Mouse (Mus musculus) heart, adult 9 months (tissue): ENCODE measurements around the gene Txndc15.
"Not testable (repeated sequence)": the region's sequence is repeated elsewhere in the genome, so short reads cannot be mapped to it uniquely, and the experiment has no call there.

ENCODE experiments used
- DNase-seq, 2 experiments: peaks; one replicate each; pipeline ENCODE4 v3.0.0; 2022; ENCODE audit warnings: low spot score in 2 of 2

The Txndc15 gene

DNA sequence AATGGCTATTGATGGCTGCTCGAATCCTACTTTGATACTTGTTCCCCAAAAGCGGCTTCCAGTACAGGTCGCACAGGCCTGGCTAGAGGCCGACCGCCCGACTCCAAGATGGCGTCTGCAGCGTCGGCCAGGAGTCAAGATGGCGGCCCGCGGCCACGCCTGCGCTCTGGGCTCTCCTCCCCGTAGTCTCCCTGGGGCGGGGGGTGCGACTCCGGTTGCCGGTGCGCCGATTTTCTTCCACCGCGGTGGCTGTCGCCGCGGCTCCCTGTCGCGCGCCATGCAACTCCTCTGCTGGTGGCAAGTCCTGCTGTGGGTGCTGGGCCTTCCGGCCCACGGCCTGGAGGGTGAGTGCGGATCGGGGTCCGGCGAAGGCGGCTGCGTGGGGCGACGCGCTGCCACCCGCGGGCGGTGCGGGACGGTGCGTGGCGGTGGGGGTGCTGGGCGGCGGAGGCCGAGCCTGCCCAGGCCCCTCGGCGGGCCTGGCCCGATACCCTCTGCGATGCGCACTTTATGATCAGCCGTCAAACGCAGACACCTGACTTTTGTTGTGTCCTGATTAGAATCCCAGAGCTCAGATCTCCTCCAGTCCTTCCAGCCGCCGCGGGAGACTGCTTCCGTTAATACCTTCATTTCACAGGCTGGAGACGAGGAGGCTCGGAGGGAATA is at the start of gene Txndc15:
Gene Txndc15, plus strand, starts transcription at position 150 of the 666 bp plus-strand sequence.
- DNase-seq = peak; percentile 82 to 88

DNA sequence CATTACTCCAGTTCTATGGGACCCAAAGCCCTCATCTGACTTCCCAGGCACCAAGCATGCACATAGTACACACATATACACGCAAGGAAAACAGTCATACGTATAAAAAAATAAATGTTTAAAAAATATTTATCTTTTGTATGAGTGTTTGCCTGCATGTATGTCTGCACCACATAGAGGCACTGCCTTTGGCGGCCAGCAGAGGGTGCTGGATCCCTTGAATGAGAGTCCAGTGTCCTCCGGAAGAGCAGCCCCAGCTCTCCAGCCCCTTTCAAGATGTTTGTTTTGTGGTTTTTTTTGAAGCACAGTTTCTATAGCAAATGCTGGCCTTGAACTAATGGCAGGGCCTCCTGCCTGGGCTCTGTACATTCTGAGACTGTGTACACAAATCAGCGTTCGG is 45.9 kb upstream of the Txndc15 start:
- no peak for DNase-seq

GRCm38 (mm10) chr13:55672711-55673110 is 41.7 kb upstream of the Txndc15 start:
- no peak for DNase-seq

GRCm38 (mm10) chr13:55677364-55677763 is 37.1 kb upstream of the Txndc15 start:
- no peak for DNase-seq

- DNase-seq = no peak
These were observed 32.2 kb upstream of the Txndc15 start for GRCm38 (mm10) chr13:55682201-55682600.

DNA sequence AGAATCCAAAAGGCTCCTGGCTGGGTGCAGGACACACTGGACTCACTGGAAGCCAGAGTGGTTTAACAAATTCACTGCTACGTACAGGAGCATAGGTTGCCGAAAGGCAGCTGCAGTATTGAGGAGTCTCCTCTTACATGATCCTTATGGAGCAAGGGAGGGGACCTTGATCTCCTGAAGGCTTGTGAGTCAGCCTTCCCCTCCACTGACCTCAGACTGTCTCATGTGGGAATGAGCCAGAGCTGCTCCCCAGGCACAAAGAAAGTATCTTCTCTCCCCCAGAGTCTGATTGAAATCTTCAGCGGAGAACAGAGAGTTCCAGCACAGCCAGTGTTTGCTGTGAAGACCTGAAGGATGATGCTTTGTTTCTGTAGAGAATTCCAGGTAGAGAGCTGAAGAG is 30.9 kb upstream of the Txndc15 start:
- DNase-seq = no peak

DNA sequence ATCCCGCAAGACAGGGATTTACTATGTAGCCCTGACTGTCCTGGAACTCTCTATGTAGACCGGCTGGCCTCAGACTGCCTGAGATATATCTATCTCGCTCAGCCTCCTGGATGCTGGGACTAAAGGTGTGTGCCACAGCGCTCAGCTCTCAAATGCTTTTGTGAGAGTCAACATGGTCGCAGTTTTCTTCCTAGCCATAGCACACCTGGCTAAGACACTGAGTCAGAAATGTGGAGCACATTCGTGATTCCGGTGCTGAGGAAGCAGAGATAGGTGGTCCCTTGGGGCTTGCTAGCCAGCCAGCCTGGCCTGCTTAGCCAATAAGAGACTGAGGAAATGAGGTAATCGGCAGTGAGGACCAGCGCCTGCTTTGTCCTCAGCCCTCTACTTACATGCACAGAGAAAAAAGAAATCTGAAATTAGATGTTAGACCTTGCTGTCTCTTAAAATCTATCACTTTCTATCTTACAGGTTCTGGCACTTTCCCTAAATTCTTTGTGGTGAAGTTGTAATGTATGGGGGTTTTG is 28.3 kb upstream of the Txndc15 start:
- no peak for DNase-seq

DNA sequence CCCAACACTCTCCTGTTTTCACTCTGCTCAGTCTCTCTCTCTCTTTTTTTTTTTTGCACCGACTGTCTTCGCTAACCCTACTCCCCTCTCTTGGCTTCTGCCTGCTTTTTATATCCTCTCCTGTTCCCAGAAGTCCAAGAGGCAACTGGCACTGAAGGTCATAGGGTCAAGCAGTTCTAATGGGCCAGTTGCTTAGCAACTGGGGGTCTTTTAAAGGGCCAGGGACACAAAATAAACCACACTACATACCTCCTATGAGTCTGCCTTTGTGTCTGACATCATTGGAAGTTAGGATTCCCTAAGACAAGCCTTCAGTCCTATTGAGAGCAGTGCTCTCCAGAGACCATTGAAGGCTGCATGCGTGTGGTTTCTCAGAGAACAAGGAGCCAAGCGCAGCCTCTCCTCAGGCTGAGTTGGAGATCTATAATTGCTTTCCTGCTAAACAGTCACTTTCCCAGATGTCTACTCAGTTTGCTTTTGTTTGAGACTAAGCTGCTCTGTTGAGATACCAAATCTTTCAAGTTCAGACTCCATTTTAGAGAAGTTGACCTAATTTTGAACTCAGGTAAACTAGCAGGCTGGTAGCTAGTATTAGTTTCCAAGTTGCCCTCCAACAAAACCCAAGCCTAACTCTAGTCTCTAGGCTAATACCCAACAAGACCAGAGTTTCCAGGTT is 26.4 kb upstream of the Txndc15 start:
- no peak for DNase-seq

DNA sequence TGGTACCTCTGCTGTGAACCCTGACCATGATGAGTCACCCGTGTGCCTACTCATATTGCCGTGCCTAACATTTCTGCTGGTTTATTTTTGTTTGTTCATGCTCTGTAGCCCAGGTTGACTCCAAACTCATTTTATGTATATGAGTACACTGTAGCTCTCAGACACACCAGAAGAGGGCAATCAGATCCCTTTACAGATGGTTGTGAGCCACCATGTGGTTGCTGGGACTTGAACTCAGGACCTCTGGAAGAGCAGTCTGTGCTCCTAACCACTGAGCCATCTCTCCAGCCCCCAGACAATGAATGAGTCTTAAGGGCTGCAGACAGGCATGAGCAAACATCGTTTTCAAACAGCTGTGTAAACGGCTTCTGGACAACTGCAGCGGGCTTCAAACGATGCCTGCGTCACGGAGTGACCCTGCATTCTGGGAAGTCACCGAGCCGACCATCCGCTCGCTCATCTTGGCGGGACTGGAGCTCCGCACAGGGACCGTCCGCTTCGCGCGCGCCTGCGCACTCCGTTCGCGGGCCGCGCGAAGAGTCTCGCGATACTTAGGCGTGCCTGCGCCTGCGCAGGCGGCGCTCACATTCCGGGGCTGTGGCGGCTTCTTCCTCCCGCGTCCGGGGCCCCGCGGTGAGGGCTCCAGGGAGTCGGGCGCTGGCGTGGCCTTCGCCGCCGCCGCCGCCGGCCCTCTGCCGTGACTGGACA is 21.8 kb upstream of the Txndc15 start, which contains the start of gene B230219D22Rik:
Gene B230219D22Rik, plus strand, starts transcription at position 590 of the 708 bp plus-strand sequence.
- peak; percentile 91 to 92 for DNase-seq

DNA sequence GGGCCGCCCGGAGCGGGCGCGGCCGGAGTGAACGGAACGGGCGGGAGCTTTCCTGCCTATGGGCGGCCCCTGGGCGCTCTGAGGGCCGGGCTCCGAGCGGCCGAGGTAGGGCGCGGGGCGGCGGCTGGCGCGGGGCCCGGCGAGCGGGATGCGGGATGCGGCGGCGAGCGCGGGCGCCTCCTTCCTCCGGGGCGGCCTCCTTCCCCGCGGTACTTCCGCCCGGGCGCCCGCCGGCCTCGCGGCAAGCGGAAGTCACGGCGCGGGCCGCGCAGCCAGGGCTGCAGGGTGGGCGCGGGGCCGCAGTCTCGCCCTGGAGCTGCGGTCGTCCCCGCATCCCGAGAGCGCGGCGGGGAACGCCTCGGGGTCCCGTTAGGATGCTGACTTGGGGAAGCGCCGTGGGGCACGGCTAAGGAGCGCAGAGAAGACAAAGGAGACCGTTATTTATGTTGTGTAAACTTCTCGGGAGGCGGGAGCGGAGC is 21.2 kb upstream of the Txndc15 start:
- DNase-seq = no peak

DNA sequence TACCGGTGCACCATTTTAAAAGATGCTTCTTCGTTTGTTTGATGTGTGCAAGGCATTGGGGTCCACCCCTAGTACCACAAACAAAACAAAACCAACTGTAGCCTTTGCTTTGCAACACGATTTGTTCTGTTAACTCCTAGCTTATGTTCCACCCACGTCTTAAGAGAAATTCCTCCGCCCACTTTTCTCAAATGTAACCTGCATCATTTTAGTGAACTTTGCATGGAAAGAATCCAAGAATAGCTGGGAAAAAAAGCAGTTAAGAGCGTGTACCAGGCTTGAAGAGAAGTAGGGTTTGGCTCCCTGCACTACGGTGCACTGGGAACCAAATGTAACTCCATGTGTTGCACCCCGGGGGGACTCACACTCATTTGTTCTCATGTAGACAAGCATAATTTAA is 20.3 kb upstream of the Txndc15 start:
- no peak for DNase-seq

DNA sequence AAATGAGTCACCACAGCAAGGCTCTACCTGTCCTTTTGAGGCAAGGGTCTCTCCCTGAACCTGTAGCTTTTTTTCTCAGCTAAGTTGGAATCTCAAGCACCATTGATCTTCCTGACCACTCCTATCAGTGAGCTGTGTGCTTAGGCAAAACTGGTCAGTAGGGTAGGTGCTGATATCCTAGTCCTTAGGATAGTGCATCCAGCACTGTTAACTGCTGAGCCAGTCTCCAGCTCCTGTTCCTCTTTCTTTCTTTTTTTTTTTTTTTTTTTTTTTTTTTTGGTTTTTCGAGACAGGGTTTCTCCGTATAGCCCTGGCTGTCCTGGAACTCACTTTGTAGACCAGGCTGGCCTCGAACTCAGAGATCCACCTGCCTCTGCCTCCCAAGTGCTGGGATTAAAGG is 18.5 kb upstream of the Txndc15 start:
- DNase-seq = not testable (repeated sequence)

DNA sequence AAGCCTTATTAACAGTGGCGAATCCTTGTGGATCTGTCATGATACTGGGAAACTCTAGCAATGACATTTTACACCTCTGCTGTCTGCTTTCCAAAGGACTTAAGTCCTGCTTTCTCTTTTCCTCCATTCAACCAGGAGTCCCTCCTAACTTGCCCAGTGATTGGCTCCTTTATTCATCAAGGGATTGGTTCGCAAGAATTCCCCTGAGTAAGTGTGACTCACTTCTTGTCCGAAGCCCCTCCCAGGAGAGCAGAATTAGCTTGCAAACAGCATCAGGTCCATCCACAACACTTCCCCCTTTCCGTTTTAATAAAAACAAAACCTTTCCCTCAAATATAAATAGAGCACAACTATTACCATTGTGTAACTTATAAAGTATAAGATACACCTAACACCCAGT is 10.1 kb upstream of the Txndc15 start:
- DNase-seq = no peak

- no peak for DNase-seq
These were observed 1.6 kb upstream of the Txndc15 start for GRCm38 (mm10) chr13:55712846-55713245.

- DNase-seq = no peak
These were observed 690 bp downstream of the Txndc15 start for GRCm38 (mm10) chr13:55715167-55715512.

GRCm38 (mm10) chr13:55715908-55716510 is 1.6 kb downstream of the Txndc15 start:
- DNase-seq = no peak

GRCm38 (mm10) chr13:55721516-55721915 is 7.1 kb downstream of the Txndc15 start:
- DNase-seq = no peak

DNA sequence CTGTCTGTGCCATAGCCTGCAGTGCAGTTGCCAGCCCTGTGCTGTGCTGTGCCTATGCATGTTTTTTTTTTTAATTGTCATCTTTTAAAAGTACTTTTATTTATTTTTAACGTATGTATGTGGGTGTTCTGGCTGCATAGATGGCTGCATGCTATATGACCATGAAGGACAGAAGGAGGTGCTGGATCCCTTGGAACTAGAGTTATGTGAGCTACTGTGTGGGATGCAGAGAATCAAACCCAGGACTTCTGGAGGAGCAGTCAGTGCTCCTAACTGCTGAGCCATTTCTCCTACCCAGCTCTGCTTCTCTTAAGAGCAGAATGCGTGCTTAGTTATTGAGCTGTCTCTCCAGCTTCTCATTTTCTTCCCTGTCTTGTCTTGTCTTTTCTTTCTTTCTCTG is 7.5 kb downstream of the Txndc15 start:
- DNase-seq = no peak

- no peak for DNase-seq
These were observed 12.2 kb downstream of the Txndc15 start for GRCm38 (mm10) chr13:55726598-55727119.

DNA sequence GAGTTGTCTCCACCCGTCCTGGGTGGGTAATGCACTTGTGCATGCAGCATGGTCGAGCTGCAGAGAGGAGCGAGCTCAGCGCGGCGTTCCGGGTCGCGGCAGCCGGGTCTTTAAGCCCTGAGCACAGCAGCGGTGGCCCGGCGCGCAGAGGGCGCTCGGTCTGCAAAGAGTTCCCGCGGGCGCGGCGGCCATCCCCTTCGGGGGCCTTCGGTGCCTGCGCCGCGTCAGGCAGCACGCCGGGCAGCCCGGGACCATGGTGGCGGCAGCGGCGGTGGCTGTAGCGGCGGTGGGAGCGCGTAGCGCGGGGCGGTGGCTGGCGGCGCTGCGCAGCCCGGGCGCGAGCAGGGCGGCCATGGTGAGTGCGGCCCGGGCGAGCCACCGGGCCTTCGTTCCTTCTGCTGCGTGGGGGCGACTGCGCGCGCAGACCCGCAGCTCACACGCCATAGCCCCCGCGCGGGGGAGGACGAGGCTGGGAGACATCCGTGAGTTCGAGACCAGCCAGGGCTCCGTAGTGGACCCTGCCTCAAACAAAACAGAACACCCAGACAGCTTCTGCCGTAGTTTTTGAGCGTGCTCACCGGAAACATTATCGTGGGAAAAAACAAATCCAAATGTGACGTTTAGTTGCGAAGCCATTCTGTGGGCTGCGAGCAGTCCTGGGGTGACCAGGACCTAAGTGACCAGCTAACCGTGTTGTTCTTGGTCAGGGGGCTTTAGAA is 12.8 kb downstream of the Txndc15 start, which contains the start of gene Pcbd2:
Gene Pcbd2, plus strand, starts transcription at position 249 of the 719 bp plus-strand sequence.
- DNase-seq = peak; percentile 86 to 88

DNA sequence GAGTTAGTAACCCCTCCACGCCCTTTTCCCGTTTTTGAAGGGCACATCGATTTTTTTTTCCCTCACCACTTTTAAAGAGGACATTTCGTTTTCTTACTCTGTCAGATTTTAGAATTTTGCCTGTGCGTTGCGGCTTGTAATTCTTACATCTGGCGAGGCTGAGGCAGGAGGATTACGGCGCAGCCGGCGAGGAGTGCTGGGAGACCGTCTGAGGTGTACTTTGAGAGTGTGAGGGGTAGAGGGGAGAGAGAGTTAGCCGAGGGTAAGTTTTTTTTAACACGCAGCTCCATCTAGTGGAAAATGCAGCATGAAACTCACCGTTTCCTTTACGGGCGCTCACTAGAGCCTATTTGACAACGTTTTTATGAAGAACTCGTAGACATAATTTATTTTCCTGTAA is 13.4 kb downstream of the Txndc15 start:
- peak; percentile 62 to 65 for DNase-seq
